ENCODE assay signal across 15 mouse cellular contexts in genomic region chr12:70832216-70832998, GRCm38 (mm10).
"Had no signal": no experiment of that assay in that cellular context is flagged by ENCODE, and none has a peak within 500 bp of the region (broad histone marks: within the 10 kb centered on the region; RNA-seq: fewer than 3 reads in every experiment).

No protein-coding gene starts in this region.

- ATAC-seq: lung, postnatal 0 days; midbrain, embryonic 15.5 days had no signal

- DNase-seq: kidney, adult 11 months; kidney, adult 9 months; kidney, postnatal 36 days; lung, adult 2 months; lung, postnatal 36 days; thymus, adult 18-20 months; thymus, postnatal 14 days had no signal

- H3K36me3 ChIP-seq: midbrain, embryonic 15.5 days; neural tube, embryonic 12.5 days had no signal

- H3K27me3 ChIP-seq: midbrain, embryonic 15.5 days; neural tube, embryonic 12.5 days had no signal

- H3K4me2 ChIP-seq: midbrain, embryonic 11.5 days; midbrain, embryonic 15.5 days; neural tube, embryonic 12.5 days had no signal

- H3K9ac ChIP-seq: midbrain, embryonic 15.5 days; neural tube, embryonic 12.5 days had no signal

- H3K9me3 ChIP-seq: limb, embryonic 10.5 days; midbrain, embryonic 15.5 days; neural tube, embryonic 12.5 days had no signal

- H3K27ac ChIP-seq: kidney, postnatal 0 days; layer of hippocampus, adult 2 months; left cerebral cortex, adult 2 months; limb, embryonic 10.5 days; midbrain, embryonic 15.5 days; neural tube, embryonic 12.5 days had no signal

- H3K4me3 ChIP-seq: layer of hippocampus, adult 2 months; left cerebral cortex, adult 2 months; limb, embryonic 10.5 days; midbrain, embryonic 15.5 days; neural tube, embryonic 12.5 days had no signal
